Mouse (Mus musculus): Measurements from ENCODE around the gene Pak3.

- TF ChIP-seq CTCF (IDR thresholded peaks at IDR 0.05 in 2 of 3, conservative IDR thresholded peaks at IDR 0.05 in 1 of 3; ENCODE audit: control insufficient read depth in 1 of 3, insufficient read depth in 1 of 3, low read depth in 2 of 3, low read length in 3 of 3, poor library complexity in 1 of 3, severe bottlenecking in 1 of 3) (no peak), ETS1 (IDR thresholded peaks at IDR 0.05; ENCODE audit: low read depth, low read length) (no peak), POLR2A (IDR thresholded peaks at IDR 0.05; ENCODE audit: control insufficient read depth in 1 of 2, insufficient read depth in 1 of 2, low read depth in 1 of 2, low read length in 2 of 2, poor library complexity in 1 of 2) (no peak), E2F4 (IDR thresholded peaks at IDR 0.05; ENCODE audit: borderline replicate concordance, low read depth, low read length) (no peak), CHD2 (IDR thresholded peaks at IDR 0.05; ENCODE audit: low read length) (no peak), GATA1 (IDR thresholded peaks at IDR 0.05; ENCODE audit: low read depth, low read length) (no peak), MXI1 (IDR thresholded peaks at IDR 0.05; ENCODE audit: low read depth, low read length) (no peak), ZNF384 (IDR thresholded peaks at IDR 0.05; ENCODE audit: low read depth, low read length) (no peak), MAZ (IDR thresholded peaks at IDR 0.05; ENCODE audit: low read depth, low read length) (no peak)
Measured at GRCm38 (mm10) chrX:143722250-143722649, 203.9 kb downstream of the Pak3 start.

All from MEL (cell line).